Mouse (Mus musculus): ENCODE results near the gene Fam3c. TPM values are rescaled to one million over a fixed set of nuclear protein-coding genes. Genes with fewer than 3 reads are reported as not detected.

Fam3c gene
- polyA plus RNA-seq (2015; fragmentation: Nextera tagmentation; extraction: Ambion mirVana): 65.0 and 65.4 TPM in 2 replicates

DNA sequence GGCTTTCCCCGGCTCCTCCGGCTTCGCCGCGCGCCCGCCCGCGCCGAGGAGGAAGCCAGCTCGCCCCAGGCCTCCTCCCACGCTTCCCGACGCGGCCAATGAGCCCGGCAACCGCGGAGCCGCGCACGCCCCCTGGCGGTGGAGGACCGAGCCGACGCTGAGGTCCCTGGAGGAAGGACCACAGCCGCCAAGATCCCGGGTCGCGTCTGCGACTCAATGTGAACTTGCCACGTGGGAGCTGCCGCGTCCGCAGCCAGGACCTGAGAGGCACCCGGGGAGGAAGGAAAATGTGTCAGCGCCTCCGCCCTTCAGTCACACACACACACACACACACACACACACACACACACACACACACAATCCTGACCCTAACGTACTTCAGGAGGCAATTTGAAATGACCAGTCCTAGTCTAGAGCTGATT, at the start of gene Fam3c:
Gene Fam3c (minus strand): TSS at position 158 of the 422 bp plus-strand sequence.
- Histone ChIP-seq H3K9me3 (replicated peaks; ENCODE audit: low read length) (no peaks in the 10 kb centered on the region), H3K4me2 (ENCODE audit: low read length) (peak within 1 kb of the TSS; percentile 82), H3K9ac (ENCODE audit: low read depth, low read length) (peak within 1 kb of the TSS; percentile 86), H3K36me3 (ENCODE audit: insufficient read depth, low read length) (no peaks in the 10 kb centered on the region), H3K4me3 (replicated peaks; ENCODE audit: low read depth, low read length) (peak within 1 kb of the TSS; percentile 84), H3K27ac (peak within 1 kb of the TSS; percentile 78), H3K27me3 (ENCODE audit: insufficient read depth, low read length) (no peaks in the 10 kb centered on the region), H3K4me1 (replicated peaks; ENCODE audit: insufficient read depth, low read length) (no peaks in the 10 kb centered on the region)
- DNase-seq (ENCODE audit: low spot score) (peak; percentile 95), ATAC-seq (replicated peaks; ENCODE audit: low FRiP score, low read depth) (peak; percentile 98)
- WGBS: 0% methylated on average over 31 of the region's 38 CpGs
- peak; percentile 95 for TF ChIP-seq CTCF (IDR thresholded peaks at IDR 0.05; ENCODE audit: low read depth)

DNA sequence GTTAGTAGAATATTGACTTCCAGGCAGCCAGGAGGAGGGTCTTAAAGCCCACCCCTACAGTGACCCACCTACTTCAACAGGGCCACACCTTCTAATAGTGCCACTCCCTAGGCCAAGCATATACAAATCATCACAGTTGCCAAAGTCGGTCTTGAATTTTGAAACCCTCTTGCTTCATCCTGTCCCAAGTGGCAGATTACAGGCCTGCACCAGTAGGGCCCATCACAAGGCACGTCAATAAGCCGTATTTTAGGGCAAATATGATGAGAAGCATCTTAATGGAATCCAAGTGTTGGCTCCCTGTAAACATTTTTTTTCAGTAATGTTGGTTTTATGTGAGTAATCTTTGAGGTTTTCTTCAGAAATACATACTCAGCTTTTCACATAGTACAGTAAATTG, 49.0 kb upstream of the Fam3c start:
- DNase-seq (ENCODE audit: low spot score) (no peak), ATAC-seq (replicated peaks; ENCODE audit: low FRiP score, low read depth) (no peak)
- Histone ChIP-seq H3K27ac (no peak overlapping the region), H3K4me3 (replicated peaks; ENCODE audit: low read depth, low read length) (no peak overlapping the region), H3K4me2 (ENCODE audit: low read length) (no peak overlapping the region), H3K36me3 (ENCODE audit: insufficient read depth, low read length) (no peaks in the 10 kb centered on the region), H3K9ac (ENCODE audit: low read depth, low read length) (no peak overlapping the region), H3K9me3 (replicated peaks; ENCODE audit: low read length) (no peaks in the 10 kb centered on the region), H3K4me1 (replicated peaks; ENCODE audit: insufficient read depth, low read length) (no peaks in the 10 kb centered on the region), H3K27me3 (ENCODE audit: insufficient read depth, low read length) (no peaks in the 10 kb centered on the region)
- TF ChIP-seq CTCF (IDR thresholded peaks at IDR 0.05; ENCODE audit: low read depth): no peak
- 93% methylated on average over 3 of the region's 3 CpGs for WGBS

DNA sequence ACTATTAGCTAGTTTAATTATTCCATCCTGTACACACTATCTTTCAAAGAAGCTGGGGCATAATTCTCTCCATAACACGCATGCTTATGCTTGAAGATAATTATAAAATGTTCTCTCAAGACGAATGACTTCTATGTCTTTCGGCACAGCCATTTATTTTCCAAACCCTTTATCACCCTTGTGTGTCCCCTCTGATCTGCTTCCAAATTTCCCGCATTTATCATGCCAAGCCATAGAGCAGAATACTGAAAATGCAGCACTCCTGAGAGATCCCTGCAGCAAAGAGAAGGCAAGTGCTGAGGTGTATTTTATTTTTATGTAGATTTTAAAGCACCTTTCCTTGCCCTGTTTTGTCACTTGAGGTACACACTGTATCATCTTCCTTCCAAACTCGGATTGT, 47.7 kb upstream of the Fam3c start:
- no peak for DNase-seq (ENCODE audit: low spot score)
- no peak for TF ChIP-seq CTCF (IDR thresholded peaks at IDR 0.05; ENCODE audit: low read depth)
- ATAC-seq (replicated peaks; ENCODE audit: low FRiP score, low read depth): no peak
- Histone ChIP-seq H3K9ac (ENCODE audit: low read depth, low read length) (no peak overlapping the region), H3K4me1 (replicated peaks; ENCODE audit: insufficient read depth, low read length) (no peaks in the 10 kb centered on the region), H3K4me3 (replicated peaks; ENCODE audit: low read depth, low read length) (no peak overlapping the region), H3K9me3 (replicated peaks; ENCODE audit: low read length) (no peaks in the 10 kb centered on the region), H3K27ac (no peak overlapping the region), H3K36me3 (ENCODE audit: insufficient read depth, low read length) (no peaks in the 10 kb centered on the region), H3K27me3 (ENCODE audit: insufficient read depth, low read length) (no peaks in the 10 kb centered on the region), H3K4me2 (ENCODE audit: low read length) (no peak overlapping the region)
- 66% methylated on average over 5 of the region's 5 CpGs for WGBS

DNA sequence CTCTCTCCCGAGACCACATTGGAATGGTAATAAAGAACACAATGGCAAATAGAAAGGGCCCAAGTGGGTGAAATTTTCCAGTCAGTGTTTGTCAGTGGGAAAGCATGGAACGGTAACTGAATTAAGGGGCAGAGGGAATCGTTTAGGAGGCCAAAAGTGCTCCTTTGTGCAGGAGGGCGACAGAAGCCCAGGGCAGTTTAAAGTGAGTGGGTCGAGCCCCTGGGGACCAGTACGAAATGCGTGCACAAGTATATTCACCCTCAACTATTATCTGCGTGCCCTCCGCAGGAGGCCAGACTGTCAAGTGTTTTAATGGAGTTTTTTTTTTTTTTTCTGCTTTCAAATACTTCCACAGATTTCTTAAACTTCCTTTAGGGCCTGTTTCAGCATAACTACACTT, 47.3 kb upstream of the Fam3c start:
- H3K36me3 ChIP-seq (ENCODE audit: insufficient read depth, low read length): no peaks in the 10 kb centered on the region
- no peak overlapping the region for H3K27ac ChIP-seq
- no peak for DNase-seq (ENCODE audit: low spot score)
- no peaks in the 10 kb centered on the region for H3K9me3 ChIP-seq (replicated peaks; ENCODE audit: low read length)
- 88% methylated on average over 9 of the region's 9 CpGs for WGBS
- H3K27me3 ChIP-seq (ENCODE audit: insufficient read depth, low read length): no peaks in the 10 kb centered on the region
- H3K4me2 ChIP-seq (ENCODE audit: low read length): no peak overlapping the region
- no peak for TF ChIP-seq CTCF (IDR thresholded peaks at IDR 0.05; ENCODE audit: low read depth)
- H3K4me1 ChIP-seq (replicated peaks; ENCODE audit: insufficient read depth, low read length): no peaks in the 10 kb centered on the region
- H3K9ac ChIP-seq (ENCODE audit: low read depth, low read length): no peak overlapping the region
- no peak for ATAC-seq (replicated peaks; ENCODE audit: low FRiP score, low read depth)
- H3K4me3 ChIP-seq (replicated peaks; ENCODE audit: low read depth, low read length): no peak overlapping the region

DNA sequence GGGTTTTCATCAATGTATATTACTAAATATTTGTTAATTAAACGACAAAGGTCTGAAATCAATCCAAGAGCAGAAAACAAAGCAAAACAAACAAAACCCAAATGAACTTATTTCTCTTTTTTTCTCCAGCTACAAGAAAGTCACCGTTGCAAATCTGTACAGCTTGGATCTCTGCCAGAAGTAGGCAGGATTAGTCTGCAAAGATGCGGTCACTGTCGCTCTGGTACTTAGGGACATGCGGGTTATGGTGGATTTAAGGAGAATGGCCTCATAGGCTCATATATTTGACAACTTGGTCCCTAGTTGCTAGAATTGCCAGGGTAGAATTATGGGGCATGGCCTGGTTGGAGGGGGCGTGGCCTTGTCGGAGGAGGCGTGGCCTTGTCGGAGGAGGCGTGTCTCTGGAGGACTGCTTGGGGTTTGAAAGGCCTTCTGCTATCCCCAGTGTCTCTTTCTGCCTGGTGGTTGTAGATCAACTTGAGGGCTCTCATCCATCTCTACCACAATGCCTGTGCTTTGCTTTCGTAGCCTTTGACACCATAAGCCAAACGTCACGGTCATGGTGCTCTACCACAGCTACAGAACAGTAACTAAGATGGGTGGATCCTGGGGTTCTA, 46.6 kb upstream of the Fam3c start:
- Histone ChIP-seq H3K4me1 (replicated peaks; ENCODE audit: insufficient read depth, low read length) (no peaks in the 10 kb centered on the region), H3K9me3 (replicated peaks; ENCODE audit: low read length) (no peaks in the 10 kb centered on the region), H3K36me3 (ENCODE audit: insufficient read depth, low read length) (no peaks in the 10 kb centered on the region), H3K9ac (ENCODE audit: low read depth, low read length) (no peak overlapping the region), H3K4me3 (replicated peaks; ENCODE audit: low read depth, low read length) (no peak overlapping the region), H3K27ac (no peak overlapping the region), H3K4me2 (ENCODE audit: low read length) (no peak overlapping the region), H3K27me3 (ENCODE audit: insufficient read depth, low read length) (no peaks in the 10 kb centered on the region)
- TF ChIP-seq CTCF (IDR thresholded peaks at IDR 0.05; ENCODE audit: low read depth): no peak
- WGBS: 79% methylated on average over 13 of the region's 13 CpGs
- DNase-seq (ENCODE audit: low spot score) (no peak), ATAC-seq (replicated peaks; ENCODE audit: low FRiP score, low read depth) (no peak)

DNA sequence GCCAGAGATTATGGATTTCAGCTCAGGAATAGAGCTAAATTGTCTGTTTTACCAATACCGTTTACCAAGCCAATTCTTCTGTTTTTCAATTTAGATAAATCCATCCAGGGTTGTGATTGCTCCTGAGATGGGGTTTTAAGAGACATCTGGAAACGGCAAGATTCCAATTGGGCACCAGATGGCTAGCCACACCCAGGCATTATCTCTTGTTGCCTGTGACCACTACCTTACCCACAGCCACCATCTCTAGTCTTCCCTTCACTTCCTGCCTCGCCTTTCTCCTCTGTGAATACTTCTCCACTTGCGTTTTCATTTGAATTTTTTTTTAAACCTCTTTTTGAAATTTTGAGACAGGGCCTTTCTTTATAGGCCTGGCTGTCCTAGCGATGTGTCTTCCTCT, 46.0 kb upstream of the Fam3c start:
- no peak overlapping the region for H3K4me3 ChIP-seq (replicated peaks; ENCODE audit: low read depth, low read length)
- ATAC-seq (replicated peaks; ENCODE audit: low FRiP score, low read depth) (no peak), DNase-seq (ENCODE audit: low spot score) (no peak)
- H3K27me3 ChIP-seq (ENCODE audit: insufficient read depth, low read length): no peaks in the 10 kb centered on the region
- no peak for TF ChIP-seq CTCF (IDR thresholded peaks at IDR 0.05; ENCODE audit: low read depth)
- H3K27ac ChIP-seq: no peak overlapping the region
- H3K9ac ChIP-seq (ENCODE audit: low read depth, low read length): no peak overlapping the region
- H3K4me1 ChIP-seq (replicated peaks; ENCODE audit: insufficient read depth, low read length): no peaks in the 10 kb centered on the region
- H3K4me2 ChIP-seq (ENCODE audit: low read length): no peak overlapping the region
- H3K9me3 ChIP-seq (replicated peaks; ENCODE audit: low read length): no peaks in the 10 kb centered on the region
- H3K36me3 ChIP-seq (ENCODE audit: insufficient read depth, low read length): no peaks in the 10 kb centered on the region
- WGBS: 83% methylated on average over 5 of the region's 5 CpGs

Data from kidney, postnatal 0 days (tissue).